Mouse (Mus musculus): ENCODE results near the gene Klf7.

The Klf7 gene

DNA sequence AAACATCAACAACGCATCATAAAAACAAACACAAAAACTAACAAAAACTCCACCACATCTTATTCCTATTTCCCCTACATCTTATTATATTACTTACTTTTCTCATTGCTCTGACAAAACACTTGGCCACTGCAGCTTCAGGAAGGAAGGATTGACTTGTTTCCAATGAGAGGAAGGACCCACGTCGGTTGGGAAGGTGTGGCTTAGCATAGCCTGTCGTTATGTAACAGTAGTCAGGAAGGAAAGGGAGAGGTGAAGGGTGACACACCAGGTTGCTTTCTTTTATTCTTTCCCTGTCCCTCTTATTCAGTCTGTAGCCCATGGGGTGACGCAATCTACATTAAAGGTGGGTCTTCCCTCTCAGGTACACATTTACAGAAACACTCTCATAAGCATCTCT, 129.6 kb downstream of the Klf7 start:
- no peak for ATAC-seq (ENCODE audit: insufficient number of reproducible peaks, low FRiP score, low TSS enrichment)

DNA sequence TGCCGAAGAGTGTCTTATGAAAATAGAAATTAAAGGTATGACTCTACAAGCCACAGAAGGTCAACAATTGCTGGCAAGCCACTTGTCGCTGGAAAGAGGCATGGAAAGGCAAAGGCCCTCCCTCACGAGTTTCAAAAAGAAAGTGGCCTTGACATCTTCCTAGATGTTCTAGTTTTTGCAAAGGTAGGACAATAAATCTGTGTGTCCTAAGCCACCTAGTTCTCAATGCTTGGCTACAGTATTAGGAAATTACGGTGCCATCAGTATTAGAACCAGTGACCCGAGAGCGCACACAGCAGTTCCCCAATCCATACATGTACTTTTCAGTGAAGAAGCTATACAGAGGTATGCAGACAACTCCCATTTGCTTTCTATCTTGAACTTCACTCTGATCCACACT, 131.7 kb downstream of the Klf7 start:
- ATAC-seq (ENCODE audit: insufficient number of reproducible peaks, low FRiP score, low TSS enrichment): no peak

DNA sequence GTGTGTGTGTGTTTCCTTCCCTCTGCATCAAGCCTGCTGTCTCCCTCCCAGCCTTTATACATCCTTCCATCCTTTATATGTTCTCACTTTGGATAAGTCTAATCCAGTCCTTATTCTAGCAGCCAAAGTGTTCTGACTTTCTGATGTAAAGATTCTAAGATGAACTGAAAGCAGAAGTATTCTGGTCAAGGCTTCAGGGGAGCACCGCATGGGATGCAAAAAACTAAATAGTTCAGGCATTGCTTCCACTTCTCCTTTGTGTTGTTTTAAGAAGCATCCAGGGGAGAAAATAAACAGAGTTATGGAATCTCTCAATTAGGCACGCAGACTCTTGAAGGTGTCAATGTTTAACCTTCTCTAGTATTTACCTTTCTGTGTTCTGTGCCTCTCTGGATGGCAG, 141.3 kb downstream of the Klf7 start:
- ATAC-seq (ENCODE audit: insufficient number of reproducible peaks, low FRiP score, low TSS enrichment): no peak

Measured in cerebellum, adult (tissue).